Mouse (Mus musculus): Measurements from ENCODE around the gene Nhsl2. TPM values are rescaled to one million over a fixed set of nuclear protein-coding genes. Genes with fewer than 3 reads are reported as not detected.

Nhsl2 gene
- polyA plus RNA-seq, 1 experiment from 2014 or later, result 1.1 TPM

DNA sequence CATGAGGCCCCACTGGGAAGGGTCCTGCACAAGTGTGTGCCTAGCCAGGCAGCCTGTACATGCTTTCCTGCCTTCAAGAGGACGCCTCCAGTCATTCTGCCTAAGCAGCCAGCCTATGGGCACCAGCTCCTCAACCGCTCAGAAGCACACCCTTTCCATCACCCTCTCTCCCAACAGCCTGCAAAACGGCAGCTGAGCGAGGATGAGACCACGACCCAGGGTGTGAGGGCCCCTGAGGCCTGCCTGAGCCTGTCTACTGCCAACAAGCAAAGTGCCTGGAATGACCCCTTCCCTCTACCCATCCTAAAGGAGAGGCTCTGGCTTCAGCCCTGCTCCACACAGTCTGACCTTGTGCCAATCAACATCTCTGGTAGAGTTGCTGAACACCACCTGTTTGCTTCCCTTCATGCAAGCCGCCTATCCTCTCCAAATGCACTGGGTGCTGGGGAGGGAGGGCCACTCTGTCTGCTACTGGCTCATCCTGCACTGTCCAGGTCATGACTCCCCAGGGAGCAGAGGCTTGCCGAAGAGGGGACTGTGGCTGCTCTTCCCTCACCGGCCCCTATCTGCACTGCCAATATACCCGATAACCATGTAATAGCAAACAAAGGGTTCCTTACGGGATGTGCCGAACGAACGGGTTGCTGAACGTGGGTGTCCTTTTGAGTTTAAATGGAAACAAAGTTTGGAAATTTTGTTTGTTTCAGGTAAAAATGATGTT lies 224.6 kb downstream of the Nhsl2 start:
- Histone ChIP-seq H3K27ac (ENCODE audit: low read depth) (no peak overlapping the region), H3K27me3 (ENCODE audit: insufficient read depth, low read length) (peaks cover 5% of the 10 kb centered on the region; the same call in 1 of the 2 replicates), H3K4me1 (ENCODE audit: insufficient read depth) (no peaks in the 10 kb centered on the region), H3K4me2 (ENCODE audit: low read depth, low read length) (no peak overlapping the region), H3K9me3 (ENCODE audit: low read length) (no peaks in the 10 kb centered on the region), H3K9ac (replicated peaks) (no peak overlapping the region), H3K36me3 (replicated peaks; ENCODE audit: insufficient read depth, low read length) (no peaks in the 10 kb centered on the region), H3K4me3 (ENCODE audit: low read depth, low read length) (no peak overlapping the region)
- WGBS (ENCODE audit: insufficient replicate concordance), result 81% methylated on average over 14 of the region's 14 CpGs
- DNase-seq (no peak), ATAC-seq (no peak)
- TF ChIP-seq CTCF (IDR thresholded peaks at IDR 0.05; ENCODE audit: low read depth), result no peak
- no peak for TF ChIP-seq EP300 (IDR thresholded peaks at IDR 0.05; ENCODE audit: low read depth)

DNA sequence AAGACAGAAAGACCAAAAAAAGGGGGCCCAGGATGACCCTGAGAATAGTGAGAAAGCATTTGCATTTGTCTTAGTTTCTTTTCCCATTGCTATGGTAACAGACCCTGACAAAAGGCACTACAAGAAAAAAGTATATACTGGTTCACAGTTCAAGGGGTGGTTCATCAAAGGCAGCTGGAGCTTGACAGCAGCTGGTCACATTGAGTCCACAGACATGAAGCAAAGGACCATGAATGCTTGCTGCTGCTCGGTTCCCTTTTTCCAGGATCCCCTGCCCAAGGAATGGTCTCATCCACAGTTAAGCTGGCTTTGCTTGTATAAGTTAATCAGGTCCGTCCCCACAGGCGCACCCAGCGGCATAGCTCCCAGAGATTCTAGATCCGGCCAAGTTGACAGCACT lies 225.2 kb downstream of the Nhsl2 start:
- H3K27me3 ChIP-seq (ENCODE audit: insufficient read depth, low read length), result peaks cover 5% of the 10 kb centered on the region; the same call in 1 of the 2 replicates
- no peak for TF ChIP-seq CTCF (IDR thresholded peaks at IDR 0.05; ENCODE audit: low read depth)
- no peak for TF ChIP-seq EP300 (IDR thresholded peaks at IDR 0.05; ENCODE audit: low read depth)
- no peak overlapping the region for H3K4me2 ChIP-seq (ENCODE audit: low read depth, low read length)
- H3K4me1 ChIP-seq (ENCODE audit: insufficient read depth), result no peaks in the 10 kb centered on the region
- H3K27ac ChIP-seq (ENCODE audit: low read depth), result peak overlapping the region; percentile 39; the same call in 1 of the 2 replicates
- H3K9ac ChIP-seq (replicated peaks), result no peak overlapping the region
- H3K4me3 ChIP-seq (ENCODE audit: low read depth, low read length), result no peak overlapping the region
- H3K36me3 ChIP-seq (replicated peaks; ENCODE audit: insufficient read depth, low read length), result no peaks in the 10 kb centered on the region
- WGBS (ENCODE audit: insufficient replicate concordance), result 76% methylated on average over 5 of the region's 5 CpGs
- DNase-seq, result no peak
- ATAC-seq, result no peak
- H3K9me3 ChIP-seq (ENCODE audit: low read length), result no peaks in the 10 kb centered on the region

DNA sequence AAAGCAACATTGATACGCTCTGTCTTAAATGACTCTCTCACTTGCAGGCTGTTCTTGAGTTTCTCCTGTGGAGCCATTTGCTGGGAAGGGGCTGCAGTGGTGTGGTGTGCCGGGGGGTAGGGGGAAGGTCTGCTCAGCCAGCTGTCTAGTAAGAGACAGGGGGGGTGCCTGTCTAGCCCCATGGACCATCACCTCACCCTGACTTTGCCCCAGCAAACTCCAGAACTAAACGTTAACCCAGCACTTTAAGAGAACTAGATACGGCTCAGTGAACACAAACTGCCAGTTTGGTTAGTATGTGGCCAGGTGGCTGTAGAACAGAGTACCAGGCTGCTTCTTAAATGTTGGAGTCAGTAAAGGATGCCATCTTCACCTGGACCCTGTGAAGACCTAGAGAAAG lies 226.0 kb downstream of the Nhsl2 start:
- 78% methylated on average over 4 of the region's 4 CpGs for WGBS (ENCODE audit: insufficient replicate concordance)
- Histone ChIP-seq H3K4me3 (ENCODE audit: low read depth, low read length) (no peak overlapping the region), H3K9ac (replicated peaks) (no peak overlapping the region), H3K9me3 (ENCODE audit: low read length) (no peaks in the 10 kb centered on the region), H3K27me3 (ENCODE audit: insufficient read depth, low read length) (peaks cover 5% of the 10 kb centered on the region; the same call in 1 of the 2 replicates), H3K36me3 (replicated peaks; ENCODE audit: insufficient read depth, low read length) (no peaks in the 10 kb centered on the region), H3K27ac (ENCODE audit: low read depth) (peak overlapping the region; percentile 39; the same call in 1 of the 2 replicates), H3K4me2 (ENCODE audit: low read depth, low read length) (no peak overlapping the region), H3K4me1 (ENCODE audit: insufficient read depth) (no peaks in the 10 kb centered on the region)
- ATAC-seq (no peak), DNase-seq (no peak)
- no peak for TF ChIP-seq EP300 (IDR thresholded peaks at IDR 0.05; ENCODE audit: low read depth)
- TF ChIP-seq CTCF (IDR thresholded peaks at IDR 0.05; ENCODE audit: low read depth), result no peak

DNA sequence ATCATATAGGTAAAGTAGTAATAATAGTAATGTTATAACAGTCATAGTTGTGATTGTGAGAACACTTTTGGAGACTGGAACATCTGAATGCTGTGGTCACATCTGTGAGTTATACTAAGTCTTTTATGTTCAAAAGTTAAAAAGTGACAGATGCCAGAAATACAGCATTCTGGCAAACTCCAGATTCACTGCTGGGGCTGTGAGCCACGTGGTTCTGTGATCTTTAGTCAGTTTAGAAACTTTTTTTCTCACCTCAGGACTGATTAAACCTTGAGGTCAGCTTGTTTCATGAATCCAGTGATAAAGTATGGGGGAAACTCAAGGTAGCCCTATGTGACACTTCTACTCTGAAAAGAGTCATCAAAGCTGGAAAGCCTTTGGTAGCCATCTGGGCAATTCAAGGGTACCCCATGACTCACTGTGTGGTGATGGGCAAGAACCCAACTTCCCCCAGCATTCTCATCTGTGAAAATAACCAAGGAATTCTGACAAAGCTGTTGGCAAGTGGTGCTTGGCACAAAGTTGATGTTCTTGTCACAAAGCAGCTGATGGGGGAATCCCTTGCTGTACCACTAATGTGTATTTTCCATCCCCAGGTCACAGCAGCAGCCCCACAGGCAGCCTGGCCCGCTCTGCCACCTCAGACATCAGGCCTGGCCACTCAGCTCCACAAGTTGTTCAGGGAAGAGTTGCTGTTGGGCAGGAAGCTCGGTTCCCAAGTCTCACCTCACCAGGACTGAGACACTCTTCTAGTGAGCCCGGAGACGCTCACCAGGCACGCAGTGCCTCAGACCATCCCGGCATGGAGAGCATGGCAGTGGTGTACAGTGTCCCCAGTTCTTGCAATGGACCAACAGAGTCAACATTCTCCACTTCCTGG lies 227.9 kb downstream of the Nhsl2 start:
- Histone ChIP-seq H3K4me3 (ENCODE audit: low read depth, low read length) (no peak overlapping the region), H3K27ac (ENCODE audit: low read depth) (no peak overlapping the region), H3K36me3 (replicated peaks; ENCODE audit: insufficient read depth, low read length) (no peaks in the 10 kb centered on the region), H3K27me3 (ENCODE audit: insufficient read depth, low read length) (no peaks in the 10 kb centered on the region), H3K4me1 (ENCODE audit: insufficient read depth) (no peaks in the 10 kb centered on the region), H3K4me2 (ENCODE audit: low read depth, low read length) (no peak overlapping the region), H3K9me3 (ENCODE audit: low read length) (no peaks in the 10 kb centered on the region), H3K9ac (replicated peaks) (no peak overlapping the region)
- TF ChIP-seq CTCF (IDR thresholded peaks at IDR 0.05; ENCODE audit: low read depth) (no peak), EP300 (IDR thresholded peaks at IDR 0.05; ENCODE audit: low read depth) (no peak)
- 78% methylated on average over 7 of the region's 7 CpGs for WGBS (ENCODE audit: insufficient replicate concordance)
- DNase-seq (no peak), ATAC-seq (no peak)

DNA sequence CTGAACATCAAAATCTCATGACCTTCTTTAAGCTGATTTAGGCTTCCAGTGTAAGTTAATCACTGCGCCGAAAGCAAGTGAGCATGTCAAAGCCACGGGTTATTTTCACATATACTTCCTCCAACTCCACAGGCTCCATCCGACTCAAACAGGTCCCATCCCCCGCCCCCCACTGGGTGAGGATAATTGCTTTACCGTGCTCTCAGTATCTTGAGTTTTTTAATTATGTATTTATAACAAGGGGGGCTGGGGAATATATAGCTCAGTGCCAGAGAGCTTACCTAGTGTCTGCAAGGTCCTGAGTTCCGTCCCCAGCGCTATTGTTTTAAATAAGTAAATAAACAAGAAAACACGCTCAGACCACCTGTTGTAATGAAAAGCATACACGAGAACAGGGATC lies 231.9 kb downstream of the Nhsl2 start:
- H3K27me3 ChIP-seq (ENCODE audit: insufficient read depth, low read length), result no peaks in the 10 kb centered on the region
- no peak for TF ChIP-seq EP300 (IDR thresholded peaks at IDR 0.05; ENCODE audit: low read depth)
- no peak for TF ChIP-seq CTCF (IDR thresholded peaks at IDR 0.05; ENCODE audit: low read depth)
- H3K4me1 ChIP-seq (ENCODE audit: insufficient read depth), result no peaks in the 10 kb centered on the region
- no peaks in the 10 kb centered on the region for H3K9me3 ChIP-seq (ENCODE audit: low read length)
- ATAC-seq (no peak), DNase-seq (no peak)
- 64% methylated on average over 10 of the region's 10 CpGs for WGBS (ENCODE audit: insufficient replicate concordance)
- no peak overlapping the region for H3K4me3 ChIP-seq (ENCODE audit: low read depth, low read length)
- no peak overlapping the region for H3K27ac ChIP-seq (ENCODE audit: low read depth)
- H3K36me3 ChIP-seq (replicated peaks; ENCODE audit: insufficient read depth, low read length), result no peaks in the 10 kb centered on the region
- no peak overlapping the region for H3K9ac ChIP-seq (replicated peaks)
- H3K4me2 ChIP-seq (ENCODE audit: low read depth, low read length), result no peak overlapping the region

DNA sequence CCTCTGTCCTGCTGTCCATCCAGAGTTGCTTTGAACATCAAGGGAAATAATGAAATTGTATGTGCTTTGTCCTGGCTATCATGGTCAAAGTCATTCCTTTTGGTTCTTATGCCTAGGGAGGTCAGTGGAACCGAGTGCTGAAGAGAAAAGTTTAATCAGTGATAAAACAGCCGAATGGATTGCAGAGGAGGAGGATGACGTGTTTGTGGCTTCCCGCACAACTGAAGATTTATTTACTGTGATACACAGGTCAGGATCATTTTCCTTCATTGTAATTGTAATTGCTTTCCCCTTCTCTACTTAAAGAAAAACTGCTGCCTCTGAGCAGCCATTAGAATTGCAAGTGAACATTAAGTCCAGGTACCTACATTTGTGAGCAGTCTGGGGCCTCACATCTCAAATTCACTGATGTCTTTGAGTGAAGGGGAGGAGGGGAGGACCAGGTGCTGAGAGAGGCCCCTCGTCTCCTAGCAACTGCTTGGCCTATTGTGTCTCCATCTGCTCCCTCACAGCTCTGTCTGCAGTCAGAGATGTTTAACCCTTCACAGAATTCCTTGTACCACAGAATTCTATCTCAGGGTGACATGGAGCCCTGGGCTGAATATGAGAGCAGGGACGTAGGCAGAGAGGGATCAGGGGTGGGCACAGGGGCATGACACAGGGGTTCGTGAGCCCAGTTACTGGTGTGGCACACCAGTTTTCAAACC lies 232.5 kb downstream of the Nhsl2 start:
- H3K4me2 ChIP-seq (ENCODE audit: low read depth, low read length), result no peak overlapping the region
- WGBS (ENCODE audit: insufficient replicate concordance), result 64% methylated on average over 7 of the region's 7 CpGs
- TF ChIP-seq CTCF (IDR thresholded peaks at IDR 0.05; ENCODE audit: low read depth) (no peak), EP300 (IDR thresholded peaks at IDR 0.05; ENCODE audit: low read depth) (no peak)
- no peaks in the 10 kb centered on the region for H3K36me3 ChIP-seq (replicated peaks; ENCODE audit: insufficient read depth, low read length)
- DNase-seq (no peak), ATAC-seq (no peak)
- H3K4me1 ChIP-seq (ENCODE audit: insufficient read depth), result no peaks in the 10 kb centered on the region
- H3K27ac ChIP-seq (ENCODE audit: low read depth), result no peak overlapping the region
- H3K9ac ChIP-seq (replicated peaks), result no peak overlapping the region
- H3K4me3 ChIP-seq (ENCODE audit: low read depth, low read length), result no peak overlapping the region
- H3K9me3 ChIP-seq (ENCODE audit: low read length), result no peaks in the 10 kb centered on the region
- H3K27me3 ChIP-seq (ENCODE audit: insufficient read depth, low read length), result no peaks in the 10 kb centered on the region; the same call in 1 of the 2 replicates

Measured in liver, postnatal 0 days (tissue).